Mouse (Mus musculus) cerebellum, adult (tissue): ENCODE results near the gene Lypd6b.

Source experiments
- ATAC-seq: cut with Nextera tagmentation; 2 replicates; pipeline ENCODE4 v1.9.2; 2017; ENCODE audit warnings: mild to moderate bottlenecking, moderate library complexity, mixed read lengths; ENCODE audit not compliant: insufficient number of reproducible peaks, low FRiP score, low TSS enrichment

Gene Lypd6b

DNA sequence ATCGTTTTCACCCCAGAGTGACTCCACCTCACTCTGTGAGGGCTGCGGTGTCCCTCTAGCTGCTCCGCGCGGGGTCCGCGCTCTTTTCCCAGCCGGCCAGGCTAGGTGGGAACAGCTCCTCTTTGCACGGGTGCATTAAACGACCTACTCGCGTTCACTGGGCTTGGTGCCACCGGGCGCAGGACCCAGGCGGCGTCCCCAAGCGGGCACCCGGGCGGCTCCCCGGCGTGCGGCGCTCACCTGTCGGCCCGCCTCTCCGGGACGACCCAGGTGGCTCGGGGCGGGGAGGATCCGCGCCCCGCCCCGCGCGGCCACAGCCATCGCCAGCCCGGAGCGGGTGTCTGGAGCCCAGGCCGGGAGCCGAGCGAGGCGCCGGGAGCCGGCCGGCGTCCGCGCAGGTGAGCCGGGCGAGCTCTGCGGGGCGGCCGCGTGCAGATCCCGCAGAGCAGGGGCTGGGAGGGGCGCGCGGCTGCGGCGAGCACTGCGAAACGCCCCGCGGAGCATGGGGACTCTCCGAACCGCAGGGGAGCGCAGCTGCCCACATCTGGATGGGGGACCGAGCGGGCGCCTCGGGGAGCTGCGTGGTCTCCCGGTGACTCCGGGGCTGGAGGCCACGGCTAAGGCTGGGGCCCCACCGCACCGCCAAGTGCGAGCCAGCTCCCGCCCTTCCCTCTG is at the start of gene Lypd6b:
TSS of gene Lypd6b (plus strand) at position 313 of the 675 bp plus-strand sequence.
- ATAC-seq, result peak; percentile 45; the same call in 1 of the 2 replicates

DNA sequence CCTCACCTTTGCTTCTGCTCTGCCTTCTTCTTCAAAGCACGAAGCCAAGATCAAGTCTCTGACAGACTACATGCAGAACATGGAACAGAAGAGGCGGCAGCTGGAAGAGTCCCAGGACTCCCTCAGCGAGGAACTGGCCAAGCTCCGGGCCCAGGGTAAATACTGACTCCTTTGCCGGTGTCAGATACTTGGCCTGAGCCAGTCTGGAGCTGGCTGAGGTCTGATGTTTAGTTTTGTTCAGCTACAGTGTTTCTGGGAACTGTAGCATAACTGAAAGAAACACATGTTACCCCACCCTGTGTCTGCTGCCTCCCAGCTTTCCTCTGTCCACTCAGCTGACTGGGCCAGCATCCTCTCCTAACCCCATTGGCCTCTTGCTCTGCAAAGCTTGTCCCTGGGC is 48.4 kb upstream of the Lypd6b start:
- ATAC-seq, result peak; percentile 34

DNA sequence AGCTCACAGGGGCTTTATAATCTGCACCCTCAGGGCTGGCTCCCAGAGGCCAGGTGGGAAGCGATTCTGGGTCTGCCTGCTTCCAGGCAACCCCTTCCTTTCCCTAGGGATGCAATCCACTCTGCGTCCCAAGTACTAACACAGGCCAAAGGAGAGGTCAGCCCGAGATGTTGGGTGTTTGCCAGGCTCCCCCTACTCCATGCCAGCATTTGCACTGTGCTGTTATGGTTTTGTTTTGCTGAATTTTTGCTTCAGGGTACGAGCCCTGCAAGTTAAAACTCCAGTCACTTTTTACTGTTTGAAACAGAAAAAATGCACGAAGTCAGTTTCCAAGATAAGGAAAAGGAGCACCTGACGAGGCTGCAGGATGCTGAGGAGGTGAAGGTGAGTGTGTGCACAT is 46.5 kb upstream of the Lypd6b start:
- no peak for ATAC-seq

DNA sequence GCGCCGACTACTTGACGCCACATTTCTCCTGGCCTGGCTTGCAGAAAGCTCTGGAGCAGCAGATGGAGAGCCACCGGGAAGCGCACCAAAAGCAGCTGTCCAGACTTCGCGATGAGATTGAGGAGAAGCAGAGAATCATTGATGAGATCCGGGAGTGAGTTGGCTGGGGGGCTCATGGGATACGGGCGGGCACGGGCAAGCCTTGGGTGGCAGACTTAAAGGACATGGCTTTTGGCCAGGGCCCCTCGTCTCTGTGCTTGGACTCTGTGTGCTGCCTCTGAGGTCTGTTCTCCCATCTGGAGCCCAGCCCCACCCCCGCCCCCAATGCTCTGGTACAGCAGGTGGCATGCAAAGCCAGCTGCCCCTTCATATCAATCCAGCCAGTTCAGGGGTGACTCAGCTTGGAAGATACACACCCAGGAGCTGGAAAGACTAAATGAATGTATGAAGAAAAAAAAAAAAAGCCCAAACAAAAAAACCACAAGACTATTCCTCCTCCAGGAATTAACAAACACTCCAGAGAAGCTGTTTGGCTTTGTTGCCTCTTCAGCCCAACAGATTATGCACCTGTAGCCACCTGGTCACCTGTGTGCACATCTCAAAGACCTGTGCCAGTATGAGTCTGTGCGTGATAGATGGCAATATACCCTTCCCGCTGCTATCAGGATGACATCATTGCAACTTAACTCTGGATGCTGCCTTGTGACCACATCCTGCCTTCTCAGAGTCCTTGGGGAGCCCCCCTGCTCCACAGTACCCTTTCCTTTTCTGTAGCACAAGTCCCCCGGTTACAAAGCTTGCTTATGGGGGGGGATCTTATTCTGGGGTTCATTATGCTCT is 45.4 kb upstream of the Lypd6b start:
- peak; percentile 14 for ATAC-seq

DNA sequence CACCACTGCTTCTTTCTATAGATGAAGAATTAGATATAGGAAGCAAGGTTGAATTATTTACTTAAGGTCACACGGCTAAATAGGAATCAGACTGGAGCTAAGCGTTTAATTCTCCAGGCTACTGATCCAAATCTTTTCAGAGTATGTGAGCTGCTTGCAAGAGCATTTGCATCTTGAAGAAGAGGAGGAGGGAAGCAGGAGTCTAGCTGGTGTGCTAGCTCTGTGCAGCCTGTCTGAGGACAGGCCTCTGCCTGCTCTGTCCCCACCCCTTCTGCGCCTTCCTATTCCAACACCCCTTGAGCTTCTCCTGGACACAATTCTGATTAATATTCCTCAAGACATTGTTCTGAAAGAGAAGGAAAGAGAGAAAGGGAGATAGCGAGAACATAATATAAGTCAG is 44.6 kb upstream of the Lypd6b start:
- no peak for ATAC-seq

DNA sequence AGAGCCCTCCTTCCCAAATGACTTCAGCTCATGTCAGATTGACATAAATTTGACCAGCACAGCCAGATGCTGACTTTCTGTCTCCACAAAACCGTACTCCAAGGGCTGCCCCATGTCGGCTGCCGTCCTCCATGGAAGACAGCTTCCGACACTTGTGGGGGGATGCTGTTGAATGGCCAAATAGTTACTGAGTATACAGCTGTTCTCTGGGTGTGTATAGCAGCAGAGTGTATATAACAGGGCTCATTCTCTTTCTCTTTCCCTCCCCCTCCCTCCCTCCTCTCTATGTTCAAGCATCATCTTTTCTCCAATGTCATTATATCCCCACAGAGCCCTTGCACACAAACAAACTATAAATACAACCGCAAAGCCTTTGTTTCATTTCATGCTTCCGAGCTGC is 43.7 kb upstream of the Lypd6b start:
- ATAC-seq, result no peak

DNA sequence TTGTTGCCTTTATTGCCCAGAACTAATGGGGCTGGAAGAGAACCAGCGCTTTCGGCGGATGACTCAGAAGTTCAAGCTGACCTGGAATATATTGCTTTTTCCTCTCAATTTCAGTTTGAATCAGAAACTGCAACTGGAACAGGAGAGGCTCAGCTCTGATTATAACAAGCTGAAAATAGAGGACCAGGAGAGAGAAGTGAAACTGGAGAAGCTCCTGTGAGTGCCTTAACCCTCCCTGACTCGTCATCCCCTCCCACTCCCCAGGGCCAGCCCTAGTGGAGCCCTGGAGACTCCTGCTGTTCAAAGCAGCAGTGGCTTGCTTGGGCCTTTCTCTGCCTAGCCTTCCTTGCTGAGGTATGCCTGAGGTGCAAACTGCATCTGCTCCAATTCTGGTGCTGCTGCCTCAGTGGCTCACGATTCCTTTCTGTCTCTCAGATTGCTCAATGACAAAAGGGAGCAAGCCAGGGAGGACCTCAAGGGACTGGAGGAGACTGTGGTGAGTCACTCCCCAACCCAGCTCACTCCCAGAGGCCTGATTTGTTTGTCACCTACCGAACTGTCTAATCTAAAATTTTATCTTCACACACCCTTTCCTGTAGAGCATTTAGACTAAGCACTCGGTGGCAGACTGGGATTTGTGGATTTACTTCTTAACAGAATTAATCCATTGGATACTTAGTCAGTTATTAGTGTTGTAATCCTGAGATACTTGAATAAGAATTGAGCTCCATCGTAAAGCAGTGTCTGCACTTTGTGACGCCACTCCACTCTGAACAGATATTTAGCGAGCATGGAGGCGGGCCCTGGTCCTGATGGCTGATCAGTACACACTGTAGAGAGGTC is 43.0 kb upstream of the Lypd6b start:
- no peak for ATAC-seq

DNA sequence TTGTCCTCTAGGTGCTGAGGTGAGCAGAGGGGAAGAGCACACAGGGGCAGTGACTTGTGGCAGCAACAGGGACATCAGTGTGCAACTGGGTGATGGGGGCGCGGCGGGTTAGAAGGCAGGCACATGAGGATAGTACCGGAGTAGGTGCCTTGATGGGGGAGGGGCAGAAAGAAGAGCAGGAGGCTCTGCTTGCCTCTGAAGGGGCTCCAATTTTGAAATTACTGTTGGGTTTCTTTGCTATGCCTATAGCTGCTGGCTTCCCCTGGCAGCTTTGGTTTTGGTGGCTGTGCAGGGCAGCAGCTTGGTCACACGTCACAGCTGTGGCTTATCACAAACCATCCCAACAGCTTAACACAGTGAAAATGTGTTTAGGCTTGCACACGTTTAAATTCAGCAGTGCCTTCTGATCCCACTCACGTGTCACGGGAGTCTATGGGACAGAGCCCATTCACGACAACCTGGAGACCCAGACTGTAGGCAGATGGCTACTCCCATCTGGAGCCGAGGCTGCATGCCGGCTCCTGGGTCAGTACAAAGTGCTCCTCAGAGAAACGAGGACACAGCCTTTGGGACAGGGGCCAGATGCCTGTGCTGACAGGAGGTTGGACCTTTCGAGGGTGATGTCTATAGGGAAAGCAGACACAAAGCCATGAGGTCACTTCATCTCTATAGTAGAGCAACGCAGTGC is 42.2 kb upstream of the Lypd6b start:
- peak; percentile 77 for ATAC-seq

DNA sequence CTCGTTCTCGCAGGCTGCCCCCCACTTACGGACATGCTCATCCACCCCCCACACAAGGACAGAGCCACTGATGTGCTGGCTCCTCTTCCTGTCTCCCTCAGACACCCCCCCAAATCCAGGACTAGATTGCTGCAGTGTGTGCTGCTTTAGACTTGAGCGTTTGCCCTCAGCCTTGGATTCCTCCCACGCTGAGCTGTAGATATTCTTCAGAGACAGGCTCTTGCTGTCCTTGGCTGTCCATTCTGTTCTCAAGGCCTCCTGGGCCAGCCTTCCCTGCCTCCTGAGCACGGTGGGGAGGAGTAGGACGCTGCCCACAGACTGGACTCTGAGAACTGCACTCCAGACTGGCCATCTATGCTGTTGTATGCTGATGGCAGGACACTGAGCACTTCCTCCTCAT is 40.5 kb upstream of the Lypd6b start:
- ATAC-seq, result no peak

DNA sequence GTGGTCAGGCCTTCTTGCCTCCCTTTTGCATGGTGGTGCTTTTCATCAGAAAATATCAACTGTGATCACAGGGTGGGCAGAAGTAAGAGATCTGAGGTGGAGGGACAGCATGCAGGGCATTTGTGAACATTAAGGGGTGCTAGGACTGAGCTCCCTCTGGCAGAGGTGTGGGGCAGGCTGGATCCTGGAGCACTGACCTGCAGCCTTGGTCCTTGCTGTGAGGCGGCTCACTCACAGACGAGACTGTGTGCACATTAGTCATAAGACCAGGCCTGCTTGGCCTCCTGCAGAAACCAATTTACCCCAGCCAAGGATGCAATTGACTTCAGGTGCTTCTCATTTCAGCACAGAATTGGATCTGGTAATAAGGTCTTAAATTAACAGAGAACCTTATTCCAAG is 39.8 kb upstream of the Lypd6b start:
- ATAC-seq, result no peak

DNA sequence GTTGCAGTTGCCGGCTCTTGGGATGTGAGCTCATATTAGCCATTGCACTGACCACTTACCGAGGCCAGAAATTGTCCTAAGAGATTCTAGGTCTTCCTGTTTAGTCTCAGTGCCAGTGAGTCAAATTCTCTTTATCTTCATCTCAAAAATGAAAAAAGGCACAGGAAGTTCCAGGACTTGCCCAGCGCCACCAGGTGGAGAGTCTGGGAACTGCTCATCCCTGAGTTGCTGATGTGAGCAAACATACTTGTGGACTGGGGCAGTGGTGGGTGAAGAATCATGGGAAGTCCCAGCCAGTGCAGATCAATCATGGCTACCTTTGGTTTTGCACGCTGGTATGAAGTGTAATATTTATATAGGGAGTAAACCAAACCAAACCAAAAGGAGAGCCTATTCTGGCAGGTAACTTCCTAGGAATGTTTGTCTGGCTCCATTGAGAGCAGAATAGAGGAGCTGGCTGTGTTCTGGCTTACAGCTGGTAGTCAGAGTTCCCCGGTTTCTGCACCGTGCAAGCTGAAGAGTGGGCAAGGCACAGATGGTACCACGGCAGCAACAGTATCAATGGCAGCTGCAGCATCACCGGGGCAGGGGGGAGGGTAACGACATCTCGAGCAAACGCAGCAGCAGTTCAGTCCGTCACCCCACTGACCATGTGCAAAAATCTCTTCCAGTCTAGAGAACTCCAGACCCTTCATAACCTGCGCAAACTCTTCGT is 38.7 kb upstream of the Lypd6b start:
- ATAC-seq, result no peak

DNA sequence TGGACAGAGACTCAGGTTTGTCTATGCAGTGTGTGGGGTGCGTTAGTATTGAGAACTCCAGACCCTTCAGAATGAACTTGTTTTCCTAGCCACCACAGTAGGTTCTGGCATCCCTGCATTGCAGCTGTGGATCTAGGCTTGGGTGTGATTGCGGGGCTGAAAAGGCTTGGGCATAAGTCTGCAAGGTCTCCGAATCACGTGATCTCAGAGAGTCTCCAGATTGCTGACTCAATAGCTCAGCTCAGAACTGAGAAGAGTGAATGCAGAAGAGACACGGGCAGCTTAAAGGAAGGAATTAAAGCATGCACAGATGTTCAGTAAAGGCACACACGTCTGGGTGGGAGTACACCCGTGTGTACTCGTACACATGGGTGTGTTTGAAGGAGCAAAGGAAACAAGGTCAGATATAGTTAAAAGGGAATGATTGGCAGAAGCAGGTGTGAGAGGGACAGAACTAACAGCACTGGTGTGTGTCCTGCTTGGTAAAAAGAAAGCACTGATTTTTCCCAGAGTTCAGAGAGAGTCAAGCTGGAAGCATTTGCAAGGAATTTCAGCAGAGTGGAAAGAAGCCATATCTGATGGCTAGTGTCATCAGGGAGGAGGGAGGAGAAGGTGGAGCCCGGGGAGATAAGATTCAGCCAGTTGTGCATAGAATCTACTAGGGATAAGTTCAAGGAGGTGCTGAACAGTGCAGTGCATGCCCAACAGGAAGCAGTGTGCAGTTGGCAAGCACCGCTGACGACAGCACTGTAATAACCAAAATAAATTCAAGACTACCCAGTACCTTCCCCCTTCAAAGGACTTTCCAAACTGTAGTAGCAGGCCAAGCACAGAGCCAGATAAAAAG is 37.5 kb upstream of the Lypd6b start:
- no peak for ATAC-seq

DNA sequence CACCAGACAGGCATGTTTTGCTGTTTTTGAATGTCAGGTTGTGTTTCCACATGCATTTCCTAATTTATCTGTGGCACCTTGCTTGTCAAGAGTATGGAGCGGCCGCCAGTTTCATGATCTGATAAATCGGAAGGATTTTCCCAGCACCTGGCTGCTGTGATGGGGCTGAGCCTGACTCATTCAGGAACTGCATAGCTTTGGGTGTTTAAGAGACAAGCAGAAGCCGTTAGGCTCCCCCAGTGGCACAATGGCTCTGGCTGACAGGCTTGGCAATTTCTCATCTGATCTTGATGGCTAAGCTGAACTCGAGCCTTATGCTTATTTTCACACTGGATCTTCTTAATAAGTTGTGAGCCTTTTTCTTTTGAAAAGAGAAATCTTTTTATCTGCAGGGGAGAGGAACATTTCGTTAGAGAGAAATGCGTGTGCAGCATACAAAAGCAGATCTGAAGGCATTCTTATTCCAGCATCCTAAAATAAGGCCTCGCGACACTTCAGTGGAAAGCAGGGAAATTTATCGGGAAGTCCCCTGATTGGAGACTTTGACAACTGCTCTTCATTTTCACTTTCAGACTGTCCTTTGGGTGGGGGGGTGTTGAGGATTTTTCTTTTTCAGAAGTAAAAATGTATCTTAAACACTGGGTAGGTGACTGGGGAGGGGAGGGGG is 35.8 kb upstream of the Lypd6b start:
- no peak for ATAC-seq

DNA sequence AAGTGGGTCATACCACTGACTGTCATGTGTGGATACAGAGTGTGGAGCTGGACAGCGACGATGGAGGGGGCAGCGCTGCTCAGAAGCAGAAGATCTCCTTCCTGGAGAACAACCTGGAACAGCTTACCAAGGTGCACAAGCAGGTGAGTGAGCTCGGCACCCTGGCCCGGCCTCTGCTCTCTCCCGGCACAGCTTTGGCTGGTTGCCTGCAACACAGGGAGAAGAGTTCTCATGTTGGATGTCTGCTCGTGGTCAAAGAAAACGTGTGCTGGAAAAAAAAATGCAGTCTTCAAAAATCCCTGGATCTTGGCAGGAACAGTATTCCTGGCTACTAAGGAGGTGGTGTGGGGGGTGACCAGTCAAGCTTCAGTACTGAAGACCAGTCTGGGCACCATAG is 35.3 kb upstream of the Lypd6b start:
- no peak; the same call in 1 of the 2 replicates for ATAC-seq

DNA sequence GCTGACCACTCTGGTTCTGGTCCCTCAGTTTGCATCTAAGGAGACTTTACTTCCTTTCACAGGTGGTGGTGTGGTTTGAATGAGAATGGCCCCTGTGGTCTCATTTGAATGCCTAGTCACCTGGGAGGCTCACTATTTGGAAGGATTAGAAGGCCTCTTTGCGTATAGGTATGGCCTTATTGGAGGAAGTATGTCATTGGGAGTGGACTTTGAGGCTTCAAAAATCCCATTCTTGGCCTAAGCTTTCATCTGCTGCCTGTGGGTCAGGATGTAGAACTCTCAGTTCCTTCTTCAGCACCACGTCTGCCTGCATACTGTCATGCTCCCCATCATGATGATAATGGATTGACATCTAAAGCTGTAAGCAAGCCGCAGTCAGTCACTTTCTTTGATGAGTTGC is 34.4 kb upstream of the Lypd6b start:
- ATAC-seq, result no peak

DNA sequence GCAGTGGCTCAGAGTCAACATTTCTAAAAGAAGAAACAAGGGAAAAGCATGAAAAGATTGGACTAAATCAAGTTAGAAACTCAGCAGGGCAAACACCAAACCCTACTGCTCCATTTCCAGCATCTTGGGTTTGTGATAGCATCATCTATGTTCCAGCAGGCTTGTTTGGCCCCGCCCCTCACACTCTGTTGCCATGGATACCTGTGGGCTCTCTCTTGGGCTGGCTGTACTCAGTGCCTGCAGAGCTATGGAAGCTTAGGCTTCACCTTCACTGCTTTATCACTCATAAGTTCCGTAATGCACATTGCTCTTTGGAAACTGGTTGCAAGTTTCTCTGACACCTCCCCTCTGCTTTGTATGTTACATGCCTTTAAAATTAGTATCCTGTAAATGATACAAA is 32.4 kb upstream of the Lypd6b start:
- no peak for ATAC-seq

DNA sequence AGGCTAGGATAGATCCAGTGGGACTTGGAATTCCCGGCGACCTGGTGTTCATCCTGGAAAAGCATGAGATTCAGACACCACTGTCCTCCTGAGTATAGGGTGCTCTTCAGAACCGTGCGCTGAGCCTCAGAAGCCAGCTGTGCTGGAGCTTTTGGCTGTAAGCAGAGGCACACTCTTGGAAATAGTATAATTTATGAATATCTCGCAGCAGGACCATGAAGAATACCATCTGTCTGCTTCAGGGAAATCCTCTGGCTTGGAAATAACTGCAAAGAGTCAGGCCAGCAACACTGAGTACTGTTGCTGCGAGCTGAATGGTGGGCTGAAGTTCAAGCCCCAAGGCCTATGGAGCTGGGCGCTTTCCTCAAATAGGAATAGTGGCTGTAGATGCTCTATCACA is 29.9 kb upstream of the Lypd6b start:
- 0 out of 2 replicates have a peak, but pooled peaks have one; percentile 17 for ATAC-seq

DNA sequence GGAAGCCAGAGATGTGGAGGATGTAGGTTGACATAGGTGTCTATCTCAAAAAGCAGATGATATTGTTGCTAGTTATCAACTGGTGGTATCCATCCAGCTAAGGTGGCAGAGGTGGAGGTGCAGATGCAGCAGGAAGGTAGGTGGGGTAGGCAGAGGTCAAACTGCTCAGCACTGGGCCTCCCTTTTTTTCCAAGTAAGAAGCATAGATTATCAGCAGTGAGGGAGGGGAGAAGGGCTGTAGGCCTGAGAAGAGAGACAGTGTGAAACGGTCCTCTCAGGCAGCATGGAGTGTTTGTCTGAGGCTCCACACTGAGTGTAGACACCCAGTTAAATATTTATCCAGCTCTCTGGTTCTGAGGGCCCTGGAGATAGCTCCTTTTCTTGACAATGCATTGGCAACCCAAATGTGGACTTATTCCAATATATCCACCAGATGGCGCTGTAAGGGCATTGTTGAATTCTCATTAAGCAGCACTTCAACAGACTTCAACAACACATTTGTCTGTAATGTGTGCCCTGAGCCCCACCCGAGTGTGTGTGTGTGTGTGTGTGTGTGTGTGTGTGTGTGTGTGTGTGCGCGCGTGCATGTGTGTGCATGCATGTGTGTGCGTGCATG is 23.0 kb upstream of the Lypd6b start:
- peak; percentile 32; the same call in 1 of the 2 replicates for ATAC-seq
